Mouse (Mus musculus) brain, embryonic 14.5 days (tissue): ENCODE measurements around the gene Dynll1.

Source experiments
- CTCF ChIP-seq: fragments of 200-500 bp; IDR thresholded peaks from 2 replicates; pipeline ENCODE4 v1.5.1; 2012; ENCODE audit warnings: inconsistent platforms, mild to moderate bottlenecking, moderate library complexity, borderline replicate concordance; ENCODE audit not compliant: insufficient read depth, insufficient read length; ENCODE audit errors: extremely low read depth
- POLR2A ChIP-seq: fragments of 200-500 bp; IDR thresholded peaks from 2 replicates; pipeline ENCODE4 v1.6.1; 2012; ENCODE audit warnings: mild to moderate bottlenecking, inconsistent platforms, borderline replicate concordance; ENCODE audit not compliant: poor library complexity, insufficient read depth, insufficient read length, severe bottlenecking; ENCODE audit errors: extremely low read depth

DNA sequence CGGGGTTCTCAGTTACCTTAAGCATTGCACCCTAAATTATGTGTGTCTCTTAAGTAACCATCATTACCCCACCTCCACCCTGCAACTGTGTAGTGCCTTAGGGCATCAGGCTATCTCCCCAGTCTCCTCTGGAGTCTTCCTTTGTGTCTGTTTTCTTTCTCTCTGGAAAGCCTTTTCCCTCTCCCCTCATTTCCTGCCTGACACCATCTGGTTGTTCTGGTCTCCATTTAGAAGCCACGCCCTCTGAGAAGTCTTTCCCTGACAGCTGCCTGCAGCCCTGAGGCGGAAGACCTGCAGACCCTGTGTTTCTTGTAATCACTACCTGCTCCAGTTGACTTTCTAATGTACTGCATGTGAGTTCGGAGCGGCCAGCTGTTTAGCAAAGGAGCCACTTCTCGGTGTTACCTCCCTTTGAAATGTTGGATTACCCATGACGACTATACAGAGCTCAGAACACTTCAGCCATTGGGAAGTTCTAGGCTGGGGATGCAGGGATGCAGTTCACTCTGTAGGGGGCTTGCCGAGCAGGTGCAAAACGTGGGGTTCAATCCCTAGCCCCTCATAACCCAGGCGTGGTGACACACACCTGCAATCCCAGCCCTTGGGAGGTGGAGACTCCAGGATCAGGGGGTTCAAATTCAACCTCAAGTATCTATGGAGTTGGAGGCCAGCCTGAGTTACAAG is 17.0 kb upstream of the Dynll1 start:
- TF ChIP-seq CTCF (no peak), POLR2A (no peak)
